Mouse (Mus musculus): ENCODE results near the gene Ces2e.
"Not testable (repeated sequence)": the region's sequence is repeated elsewhere in the genome, so short reads cannot be mapped to it uniquely, and the experiment has no call there.

Gene Ces2e

GRCm38 (mm10) chr8:104925972-104926596 is at the start of gene Ces2e:
TSS of gene Ces2e (plus strand) at chr8:104926260.
- in situ Hi-C loops (cut with MboI; ENCODE audit: low pct_unique_long_range_greater_than_20kb in 1 of 2, low sequenced_read_pairs in 2 of 2, unreplicated experiment in 1 of 2), result no loop called here

DNA sequence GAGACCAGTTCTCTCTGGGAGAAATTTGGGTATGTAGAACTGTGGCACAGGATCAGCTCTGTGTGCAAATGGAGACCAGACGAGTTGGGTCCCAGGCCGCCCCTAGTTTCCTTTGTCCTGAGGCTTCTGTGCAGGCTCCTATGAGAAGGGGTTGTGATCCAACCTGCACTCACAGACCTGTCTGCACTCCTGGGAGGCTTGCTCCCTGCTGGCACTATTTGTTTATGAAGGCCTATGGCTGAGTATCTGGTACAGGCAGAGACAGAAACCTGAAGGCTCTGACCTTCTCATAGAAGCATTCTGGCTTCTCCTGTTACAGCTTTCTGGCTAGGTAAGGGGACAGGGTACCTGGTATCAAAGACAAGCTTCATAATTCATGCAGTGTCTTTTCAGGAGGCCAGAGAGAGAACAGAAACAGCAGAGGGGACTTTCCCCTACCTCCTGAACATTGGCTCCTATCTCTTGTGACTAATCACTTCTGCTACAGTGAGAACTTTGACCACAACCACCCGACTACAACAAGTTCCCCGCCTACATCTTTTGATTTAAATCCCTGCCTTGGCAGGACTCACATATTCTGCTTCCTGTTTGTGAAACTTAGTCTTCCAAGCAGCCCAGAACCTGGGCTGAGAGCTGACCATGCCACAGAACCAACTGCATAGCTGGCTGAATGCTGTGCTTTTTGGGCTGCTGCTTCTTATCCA is 39.7 kb upstream of the Ces2e start:
- in situ Hi-C loops (cut with MboI; ENCODE audit: low pct_unique_long_range_greater_than_20kb in 1 of 2, low sequenced_read_pairs in 2 of 2, unreplicated experiment in 1 of 2), result not testable (repeated sequence)

DNA sequence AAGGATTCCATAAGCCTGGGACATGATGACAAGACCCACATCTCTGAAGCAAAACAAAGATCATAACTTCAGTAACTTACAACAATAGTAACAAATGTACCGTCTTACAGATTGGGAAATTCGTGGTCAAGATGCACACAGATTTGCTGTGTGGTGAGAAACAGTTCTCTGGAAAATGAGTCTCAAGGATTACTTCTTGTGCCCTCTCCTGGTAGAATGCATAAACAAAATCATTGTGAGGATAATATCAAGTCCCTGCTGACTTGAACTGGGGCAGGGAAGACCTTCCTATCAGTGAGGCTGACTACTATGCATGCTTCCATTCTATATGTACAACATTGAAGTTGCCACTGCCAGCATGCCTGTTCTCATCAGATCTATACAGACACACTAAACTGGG is 24.3 kb upstream of the Ces2e start:
- in situ Hi-C loops (cut with MboI; ENCODE audit: low pct_unique_long_range_greater_than_20kb in 1 of 2, low sequenced_read_pairs in 2 of 2, unreplicated experiment in 1 of 2), result no loop called here

DNA sequence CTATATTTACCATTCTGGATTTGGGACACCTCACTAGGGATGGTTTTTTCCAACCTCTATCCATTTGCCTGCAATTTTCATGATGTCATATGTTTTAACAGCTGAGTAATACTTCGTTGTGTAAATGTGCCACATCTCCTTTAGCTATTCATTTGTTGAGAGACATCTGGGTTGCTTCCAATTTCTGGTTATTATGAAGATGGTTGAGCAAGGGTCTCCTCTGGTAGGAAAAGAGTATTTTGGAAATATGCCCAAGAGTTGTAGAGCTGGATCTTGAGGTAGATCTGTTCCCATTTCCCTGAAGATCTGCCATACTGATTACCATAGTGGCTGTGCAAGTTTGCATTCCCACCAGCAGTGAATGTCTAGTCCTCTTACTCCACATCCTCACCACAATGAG is 18.9 kb upstream of the Ces2e start:
- in situ Hi-C loops (cut with MboI; ENCODE audit: low pct_unique_long_range_greater_than_20kb in 1 of 2, low sequenced_read_pairs in 2 of 2, unreplicated experiment in 1 of 2), result no loop called here

- in situ Hi-C loops (cut with MboI; ENCODE audit: low pct_unique_long_range_greater_than_20kb in 1 of 2, low sequenced_read_pairs in 2 of 2, unreplicated experiment in 1 of 2), result not testable (repeated sequence)
Measured at GRCm38 (mm10) chr8:104909021-104909420, 17.0 kb upstream of the Ces2e start.

- in situ Hi-C loops (cut with MboI; ENCODE audit: low pct_unique_long_range_greater_than_20kb in 1 of 2, low sequenced_read_pairs in 2 of 2, unreplicated experiment in 1 of 2), result not testable (repeated sequence)
Measured at GRCm38 (mm10) chr8:104909651-104910050, 16.4 kb upstream of the Ces2e start.

GRCm38 (mm10) chr8:104927301-104927700 is 1.2 kb downstream of the Ces2e start:
- in situ Hi-C loops (cut with MboI; ENCODE audit: low pct_unique_long_range_greater_than_20kb in 1 of 2, low sequenced_read_pairs in 2 of 2, unreplicated experiment in 1 of 2), result no loop called here

DNA sequence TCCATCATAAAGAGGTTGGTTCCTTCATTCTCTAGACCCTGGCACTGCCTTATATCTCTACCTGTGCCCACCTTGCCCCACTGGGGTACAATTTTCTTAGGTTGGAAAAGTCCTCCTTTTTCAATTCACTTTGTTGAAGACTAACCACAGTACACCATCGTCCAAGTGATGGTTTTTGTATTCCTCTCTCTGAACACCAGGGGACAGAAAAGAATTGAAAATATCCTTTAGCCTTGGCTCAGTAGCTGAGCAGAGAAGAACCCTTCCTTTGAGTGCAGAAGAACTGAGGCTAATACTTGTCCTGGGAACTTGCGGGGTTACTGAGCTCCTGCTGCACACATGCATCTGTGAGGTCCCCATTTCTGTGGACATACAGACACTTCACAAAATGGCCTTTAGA is 18.6 kb downstream of the Ces2e start:
- in situ Hi-C loops (cut with MboI; ENCODE audit: low pct_unique_long_range_greater_than_20kb in 1 of 2, low sequenced_read_pairs in 2 of 2, unreplicated experiment in 1 of 2), result no loop called here

GRCm38 (mm10) chr8:104947056-104947455 is 21.0 kb downstream of the Ces2e start, which contains the start of gene Ces2f:
TSS of gene Ces2f (plus strand) at chr8:104947356.
- in situ Hi-C loops (cut with MboI; ENCODE audit: low pct_unique_long_range_greater_than_20kb in 1 of 2, low sequenced_read_pairs in 2 of 2, unreplicated experiment in 1 of 2), result no loop called here

- in situ Hi-C loops (cut with MboI; ENCODE audit: low pct_unique_long_range_greater_than_20kb in 1 of 2, low sequenced_read_pairs in 2 of 2, unreplicated experiment in 1 of 2), result no loop called here
Measured at GRCm38 (mm10) chr8:104949031-104949430, 23.0 kb downstream of the Ces2e start.

DNA sequence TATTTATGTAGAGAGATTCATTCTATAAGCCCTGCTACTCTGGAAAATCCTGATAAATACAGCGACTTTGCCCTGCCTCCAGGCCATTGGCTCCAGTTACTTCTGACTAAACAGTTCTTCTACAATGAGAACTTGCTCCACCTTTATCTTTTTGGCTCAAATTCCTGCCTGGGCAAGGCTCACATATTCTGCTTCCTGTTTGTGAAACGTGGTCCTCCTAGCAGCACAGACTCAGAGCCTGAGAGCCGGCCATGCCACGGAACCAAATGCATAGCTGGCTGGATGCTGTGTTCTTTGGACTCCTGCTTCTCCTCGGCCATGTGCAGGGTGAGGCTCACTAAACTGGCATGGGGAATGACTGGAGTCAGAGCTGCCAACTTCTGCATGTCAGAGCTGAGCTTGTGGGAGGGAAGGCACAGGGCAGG is 35.5 kb downstream of the Ces2e start, which contains the start of gene Ces2g:
Gene Ces2g, plus strand, starts transcription at position 182 of the 425 bp plus-strand sequence.
- in situ Hi-C loops (cut with MboI; ENCODE audit: low pct_unique_long_range_greater_than_20kb in 1 of 2, low sequenced_read_pairs in 2 of 2, unreplicated experiment in 1 of 2), result no loop called here

- in situ Hi-C loops (cut with MboI; ENCODE audit: low pct_unique_long_range_greater_than_20kb in 1 of 2, low sequenced_read_pairs in 2 of 2, unreplicated experiment in 1 of 2), result no loop called here
Measured at GRCm38 (mm10) chr8:104962229-104962901, 36.3 kb downstream of the Ces2e start.

DNA sequence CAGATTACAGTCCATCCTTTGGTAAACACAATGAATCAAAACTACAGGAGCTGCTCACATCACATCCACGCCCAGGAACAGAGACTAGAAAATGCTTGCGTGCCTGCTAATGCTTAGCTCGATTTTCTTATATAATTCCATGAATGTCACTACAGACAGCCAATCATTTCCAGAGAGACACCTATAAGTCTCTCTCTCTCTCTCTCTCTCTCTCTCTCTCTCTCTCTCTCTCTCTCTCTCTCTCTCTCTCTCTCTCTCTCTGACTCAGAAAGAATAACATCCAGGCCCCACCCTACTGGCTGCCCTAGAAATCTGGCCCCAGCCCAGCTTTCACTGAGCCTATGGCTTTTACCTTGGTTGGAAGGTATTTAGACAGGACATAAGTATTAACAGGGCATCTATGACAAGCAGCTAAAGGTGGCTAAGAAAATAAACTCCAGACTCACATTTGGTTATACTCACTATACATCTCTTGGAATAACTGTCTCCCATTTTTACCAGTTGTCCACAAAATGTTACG is 37.4 kb downstream of the Ces2e start:
- in situ Hi-C loops (cut with MboI; ENCODE audit: low pct_unique_long_range_greater_than_20kb in 1 of 2, low sequenced_read_pairs in 2 of 2, unreplicated experiment in 1 of 2), result no loop called here

GRCm38 (mm10) chr8:104984126-104984525 is 58.1 kb downstream of the Ces2e start:
- in situ Hi-C loops (cut with MboI; ENCODE audit: low pct_unique_long_range_greater_than_20kb in 1 of 2, low sequenced_read_pairs in 2 of 2, unreplicated experiment in 1 of 2), result no loop called here
